Mouse (Mus musculus): ENCODE results near the gene Cdc42bpg. TPM values are rescaled to one million over a fixed set of nuclear protein-coding genes. Genes with fewer than 3 reads are reported as not detected.
A peak's percentile ranks its signal among the peaks of the same experiment; 100 is the strongest.
"Not testable (repeated sequence)": the region's sequence is repeated elsewhere in the genome, so short reads cannot be mapped to it uniquely, and the experiment has no call there.

Cdc42bpg gene
- polyA plus RNA-seq, 1 experiment from 2014 or later, result 0.43 TPM

DNA sequence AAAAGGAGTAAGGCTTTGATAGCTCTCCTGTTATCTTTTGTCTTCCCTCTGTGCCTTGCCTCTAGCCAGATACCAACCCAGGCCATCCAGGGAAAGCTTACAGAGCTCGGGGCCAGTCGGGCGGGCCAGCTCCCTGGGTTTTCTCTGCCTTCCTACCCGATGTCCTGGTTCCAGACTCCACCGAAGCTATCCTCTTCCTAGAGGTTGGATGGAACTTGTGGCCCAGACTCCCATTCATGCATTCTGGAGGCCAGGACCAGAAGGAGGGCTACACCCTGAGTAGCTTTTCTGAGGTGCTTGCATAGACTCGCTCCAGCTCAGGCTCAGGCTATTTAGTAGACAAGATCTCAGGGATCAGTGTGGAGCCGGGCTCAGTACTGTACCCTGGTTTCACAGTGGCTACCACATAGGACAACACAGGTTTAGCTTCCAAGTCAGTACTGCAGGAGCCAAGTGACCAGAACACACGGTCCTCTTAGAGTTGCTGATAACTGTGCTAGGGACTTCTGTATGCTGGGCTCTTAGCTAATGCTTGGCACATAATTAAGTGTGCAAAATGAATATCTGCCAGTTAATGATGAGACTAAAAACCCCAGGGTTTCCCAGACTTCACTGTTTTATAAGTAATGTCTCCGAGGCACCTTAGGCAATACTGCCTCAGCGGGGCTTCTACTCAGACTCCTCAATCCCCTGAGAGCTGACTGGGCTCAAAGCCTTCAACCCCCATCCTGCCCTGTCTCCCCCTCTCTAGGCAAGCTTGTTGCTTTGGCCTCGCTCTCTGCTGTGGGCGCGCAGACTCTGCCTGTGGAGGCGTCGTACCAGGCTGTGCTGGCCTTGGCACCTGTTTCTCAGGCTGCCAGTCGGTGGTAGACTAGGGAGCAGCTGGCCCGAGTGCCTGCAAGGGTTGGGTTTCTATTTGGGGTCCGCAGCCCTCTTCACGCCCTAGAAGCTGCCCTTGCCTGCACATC, 19.5 kb upstream of the Cdc42bpg start:
- Histone ChIP-seq H3K27me3 (ENCODE audit: control insufficient read depth, insufficient read depth, low read length) (no peaks in the 10 kb centered on the region), H3K9ac (replicated peaks; ENCODE audit: low read length) (no peak overlapping the region), H3K4me3 (ENCODE audit: low read depth, low read length) (no peak overlapping the region), H3K36me3 (replicated peaks; ENCODE audit: control insufficient read depth, insufficient read depth, low read depth, low read length) (no peaks in the 10 kb centered on the region; the same call in none of the 2 replicates), H3K9me3 (replicated peaks; ENCODE audit: control insufficient read depth, low read length) (no peaks in the 10 kb centered on the region), H3K4me1 (ENCODE audit: control insufficient read depth, insufficient read depth, low read length) (no peaks in the 10 kb centered on the region), H3K4me2 (ENCODE audit: low read depth, low read length) (no peak overlapping the region), H3K27ac (replicated peaks; ENCODE audit: low read depth, low read length) (0 out of 2 replicates have a peak overlapping the region, but pooled peaks have one; percentile 8)
- WGBS, result 91% methylated on average over 19 of the region's 19 CpGs
- ATAC-seq (replicated peaks; ENCODE audit: insufficient number of reproducible peaks, low FRiP score, low TSS enrichment, low read depth) (no peak), DNase-seq (ENCODE audit: low spot score) (no peak)

DNA sequence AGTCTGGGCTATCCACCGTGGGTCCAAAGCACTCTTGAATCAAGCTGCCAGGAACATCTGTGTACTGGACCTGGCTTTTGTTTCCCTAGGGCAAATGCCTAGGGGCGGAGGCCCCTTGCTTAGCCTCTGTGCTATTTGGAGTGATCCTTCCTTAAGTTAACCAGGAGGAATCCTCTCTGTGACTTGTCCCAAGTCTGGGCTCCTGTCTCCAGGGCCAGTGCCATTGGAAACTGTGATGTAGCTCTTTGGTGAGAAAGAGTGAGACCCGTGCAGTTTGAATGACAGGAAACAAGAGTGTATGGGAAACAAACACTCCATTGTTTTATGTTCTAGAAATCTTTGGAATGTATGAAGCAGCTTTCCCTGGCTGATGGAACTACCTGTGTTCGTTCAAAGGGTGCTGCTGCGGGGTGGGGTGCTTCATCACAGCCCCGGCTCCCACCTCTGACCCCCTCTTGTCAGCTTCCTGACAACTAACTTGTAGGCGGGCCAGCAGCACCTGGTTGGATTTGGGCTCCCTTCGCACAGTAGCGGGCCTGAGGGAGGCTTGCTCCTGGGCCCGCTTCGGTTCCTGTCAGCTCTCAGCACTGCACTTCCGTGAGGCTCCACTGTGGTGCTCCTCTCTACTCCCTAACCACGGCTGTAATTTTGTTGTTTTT, 17.9 kb upstream of the Cdc42bpg start:
- Histone ChIP-seq H3K4me3 (ENCODE audit: low read depth, low read length) (no peak overlapping the region), H3K4me2 (ENCODE audit: low read depth, low read length) (no peak overlapping the region), H3K4me1 (ENCODE audit: control insufficient read depth, insufficient read depth, low read length) (no peaks in the 10 kb centered on the region), H3K9ac (replicated peaks; ENCODE audit: low read length) (no peak overlapping the region; the same call in 1 of the 2 replicates), H3K36me3 (replicated peaks; ENCODE audit: control insufficient read depth, insufficient read depth, low read depth, low read length) (no peaks in the 10 kb centered on the region; the same call in none of the 2 replicates), H3K27ac (replicated peaks; ENCODE audit: low read depth, low read length) (no peak overlapping the region; the same call in 1 of the 2 replicates), H3K27me3 (ENCODE audit: control insufficient read depth, insufficient read depth, low read length) (no peaks in the 10 kb centered on the region), H3K9me3 (replicated peaks; ENCODE audit: control insufficient read depth, low read length) (no peaks in the 10 kb centered on the region)
- WGBS, result 64% methylated on average over 13 of the region's 13 CpGs
- DNase-seq (ENCODE audit: low spot score) (no peak), ATAC-seq (replicated peaks; ENCODE audit: insufficient number of reproducible peaks, low FRiP score, low TSS enrichment, low read depth) (no peak)

DNA sequence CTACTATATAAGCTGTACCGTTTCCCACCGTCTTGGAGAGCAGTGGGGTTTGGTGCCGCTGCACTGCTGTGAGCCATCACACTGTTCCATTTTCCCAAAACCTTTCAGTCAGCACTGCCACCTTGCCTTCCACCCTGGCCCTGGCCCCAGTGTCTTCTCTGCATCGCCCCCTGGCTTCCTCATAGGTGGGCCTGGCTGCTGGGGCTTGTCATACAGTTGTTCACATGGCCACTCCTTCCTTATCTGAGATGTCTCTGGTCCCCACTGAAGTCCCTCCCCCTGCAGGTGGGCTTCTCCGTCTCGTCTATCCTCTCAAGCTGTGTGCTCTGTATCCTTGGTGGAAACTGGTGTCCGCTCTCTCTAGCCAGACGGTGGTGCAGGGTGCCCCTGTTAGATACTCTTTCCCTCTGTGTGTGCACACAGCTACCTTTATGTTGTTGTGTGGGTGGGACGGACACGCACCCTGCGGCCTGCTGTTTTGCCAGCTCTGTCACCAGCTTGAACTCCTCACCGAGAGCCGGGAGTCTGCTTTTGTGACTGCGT, 16.5 kb upstream of the Cdc42bpg start:
- no peak for ATAC-seq (replicated peaks; ENCODE audit: insufficient number of reproducible peaks, low FRiP score, low TSS enrichment, low read depth)
- Histone ChIP-seq H3K27ac (replicated peaks; ENCODE audit: low read depth, low read length) (no peak overlapping the region), H3K4me2 (ENCODE audit: low read depth, low read length) (no peak overlapping the region), H3K4me1 (ENCODE audit: control insufficient read depth, insufficient read depth, low read length) (no peaks in the 10 kb centered on the region), H3K27me3 (ENCODE audit: control insufficient read depth, insufficient read depth, low read length) (no peaks in the 10 kb centered on the region), H3K4me3 (ENCODE audit: low read depth, low read length) (no peak overlapping the region), H3K9me3 (replicated peaks; ENCODE audit: control insufficient read depth, low read length) (no peaks in the 10 kb centered on the region), H3K36me3 (replicated peaks; ENCODE audit: control insufficient read depth, insufficient read depth, low read depth, low read length) (no peaks in the 10 kb centered on the region; the same call in 1 of the 2 replicates), H3K9ac (replicated peaks; ENCODE audit: low read length) (no peak overlapping the region)
- WGBS, result 90% methylated on average over 14 of the region's 14 CpGs
- DNase-seq (ENCODE audit: low spot score), result no peak

DNA sequence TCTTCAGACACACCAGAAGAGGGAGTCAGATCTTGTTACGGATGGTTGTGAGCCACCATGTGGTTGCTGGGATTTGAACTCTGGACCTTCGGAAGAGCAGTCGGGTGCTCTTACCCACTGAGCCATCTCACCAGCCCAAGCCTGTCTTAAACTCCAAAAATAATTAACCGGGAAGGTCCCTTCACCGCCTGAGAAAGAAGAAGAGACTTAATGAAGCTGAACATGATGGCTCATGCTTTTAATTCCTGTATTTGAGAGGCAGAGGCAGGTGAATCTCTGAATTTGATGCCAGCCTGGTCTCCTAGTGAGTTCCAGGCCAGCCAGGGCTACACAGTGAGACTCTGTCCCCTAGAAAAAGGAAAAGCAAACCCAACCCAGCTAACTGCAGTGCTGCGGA, 15.5 kb upstream of the Cdc42bpg start:
- not testable (repeated sequence) for H3K36me3 ChIP-seq (replicated peaks; ENCODE audit: control insufficient read depth, insufficient read depth, low read depth, low read length); H3K4me3 ChIP-seq (ENCODE audit: low read depth, low read length); ATAC-seq (replicated peaks; ENCODE audit: insufficient number of reproducible peaks, low FRiP score, low TSS enrichment, low read depth); DNase-seq (ENCODE audit: low spot score); H3K9ac ChIP-seq (replicated peaks; ENCODE audit: low read length); H3K4me2 ChIP-seq (ENCODE audit: low read depth, low read length); H3K4me1 ChIP-seq (ENCODE audit: control insufficient read depth, insufficient read depth, low read length); H3K9me3 ChIP-seq (replicated peaks; ENCODE audit: control insufficient read depth, low read length); H3K27ac ChIP-seq (replicated peaks; ENCODE audit: low read depth, low read length); H3K27me3 ChIP-seq (ENCODE audit: control insufficient read depth, insufficient read depth, low read length)
- WGBS, result 97% methylated on average over 5 of the region's 6 CpGs

DNA sequence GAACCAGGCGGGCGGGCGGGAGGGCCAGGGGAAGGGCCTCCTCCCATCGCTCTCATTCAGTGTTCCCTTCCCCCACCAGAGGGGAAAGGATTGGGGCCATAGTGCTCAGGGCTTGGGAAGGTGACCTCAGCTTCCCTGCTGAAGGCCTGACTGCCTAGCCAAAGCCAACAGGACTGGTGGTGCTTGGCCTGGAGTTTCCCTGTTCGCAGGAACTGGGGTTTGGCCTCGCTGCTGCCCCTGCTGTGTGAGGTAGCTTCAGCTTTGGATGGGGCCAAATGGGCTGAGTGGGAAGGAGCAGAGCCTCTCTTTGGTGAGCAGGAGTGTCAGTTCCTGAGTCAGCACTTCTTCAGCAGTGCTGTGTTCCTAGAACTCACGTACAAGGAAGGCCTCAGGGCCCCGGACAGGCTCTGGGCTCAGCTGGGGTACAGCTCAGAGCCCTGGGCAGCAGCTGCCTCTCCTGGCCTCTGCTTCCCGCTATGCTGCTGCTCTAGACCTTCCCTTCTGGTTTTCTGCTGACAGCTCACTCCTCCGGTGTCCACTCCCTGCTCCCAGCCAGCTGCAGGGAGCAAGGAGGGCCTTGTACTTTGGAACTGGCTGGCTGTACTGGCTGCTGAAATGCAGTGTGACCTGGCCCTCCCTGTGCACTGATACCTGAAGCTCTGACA, 15.0 kb upstream of the Cdc42bpg start:
- no peak overlapping the region for H3K4me2 ChIP-seq (ENCODE audit: low read depth, low read length)
- WGBS, result 81% methylated on average over 10 of the region's 10 CpGs
- H3K27me3 ChIP-seq (ENCODE audit: control insufficient read depth, insufficient read depth, low read length), result no peaks in the 10 kb centered on the region
- no peaks in the 10 kb centered on the region for H3K4me1 ChIP-seq (ENCODE audit: control insufficient read depth, insufficient read depth, low read length)
- ATAC-seq (replicated peaks; ENCODE audit: insufficient number of reproducible peaks, low FRiP score, low TSS enrichment, low read depth) (no peak), DNase-seq (ENCODE audit: low spot score) (no peak)
- no peaks in the 10 kb centered on the region for H3K9me3 ChIP-seq (replicated peaks; ENCODE audit: control insufficient read depth, low read length)
- H3K4me3 ChIP-seq (ENCODE audit: low read depth, low read length), result no peak overlapping the region
- peaks cover 3% of the 10 kb centered on the region for H3K36me3 ChIP-seq (replicated peaks; ENCODE audit: control insufficient read depth, insufficient read depth, low read depth, low read length)
- H3K27ac ChIP-seq (replicated peaks; ENCODE audit: low read depth, low read length), result no peak overlapping the region
- no peak overlapping the region for H3K9ac ChIP-seq (replicated peaks; ENCODE audit: low read length)

DNA sequence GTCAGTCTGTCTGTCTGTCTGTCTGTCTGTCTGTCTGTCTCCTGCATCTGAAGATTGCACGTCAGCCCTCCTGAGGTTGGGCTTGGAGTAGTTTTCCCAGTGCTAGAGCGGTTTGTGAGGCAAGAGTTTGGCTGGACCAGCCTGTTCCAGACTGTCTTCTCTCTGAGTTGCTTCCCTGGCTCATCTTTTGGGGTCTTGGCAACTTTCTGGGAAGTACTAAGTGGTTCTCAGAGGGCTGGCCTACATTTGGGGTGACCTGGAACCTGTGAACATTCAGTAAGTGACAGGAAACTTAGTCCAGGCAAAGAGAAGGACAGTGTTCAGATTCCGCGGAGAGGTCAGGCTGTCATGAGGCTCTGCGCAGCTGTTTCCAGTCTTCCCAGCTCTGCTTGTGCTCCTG, 14.0 kb upstream of the Cdc42bpg start:
- Histone ChIP-seq H3K9ac (replicated peaks; ENCODE audit: low read length) (no peak overlapping the region), H3K9me3 (replicated peaks; ENCODE audit: control insufficient read depth, low read length) (no peaks in the 10 kb centered on the region), H3K27me3 (ENCODE audit: control insufficient read depth, insufficient read depth, low read length) (no peaks in the 10 kb centered on the region), H3K4me2 (ENCODE audit: low read depth, low read length) (no peak overlapping the region), H3K4me3 (ENCODE audit: low read depth, low read length) (no peak overlapping the region), H3K4me1 (ENCODE audit: control insufficient read depth, insufficient read depth, low read length) (no peaks in the 10 kb centered on the region), H3K36me3 (replicated peaks; ENCODE audit: control insufficient read depth, insufficient read depth, low read depth, low read length) (peaks cover 3% of the 10 kb centered on the region), H3K27ac (replicated peaks; ENCODE audit: low read depth, low read length) (no peak overlapping the region)
- DNase-seq (ENCODE audit: low spot score) (no peak), ATAC-seq (replicated peaks; ENCODE audit: insufficient number of reproducible peaks, low FRiP score, low TSS enrichment, low read depth) (no peak)
- 88% methylated on average over 5 of the region's 5 CpGs for WGBS

DNA sequence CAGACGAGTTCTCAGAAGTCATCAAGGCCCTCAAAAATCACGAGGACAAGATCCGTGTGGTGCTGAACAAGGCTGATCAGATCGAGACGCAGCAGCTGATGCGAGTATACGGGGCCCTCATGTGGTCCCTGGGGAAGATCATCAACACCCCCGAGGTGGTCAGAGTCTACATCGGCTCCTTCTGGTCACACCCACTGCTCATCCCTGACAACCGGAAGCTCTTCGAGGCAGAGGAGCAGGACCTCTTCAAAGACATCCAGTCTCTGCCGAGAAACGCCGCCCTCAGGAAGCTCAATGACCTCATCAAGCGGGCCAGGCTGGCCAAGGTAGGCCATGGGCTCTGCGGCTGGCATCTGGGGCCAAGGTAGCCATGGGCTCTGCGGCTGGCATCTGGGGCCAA, 12.0 kb upstream of the Cdc42bpg start:
- no peak overlapping the region for H3K27ac ChIP-seq (replicated peaks; ENCODE audit: low read depth, low read length)
- H3K4me1 ChIP-seq (ENCODE audit: control insufficient read depth, insufficient read depth, low read length), result no peaks in the 10 kb centered on the region
- 95% methylated on average over 17 of the region's 17 CpGs for WGBS
- ATAC-seq (replicated peaks; ENCODE audit: insufficient number of reproducible peaks, low FRiP score, low TSS enrichment, low read depth) (no peak), DNase-seq (ENCODE audit: low spot score) (no peak)
- no peak overlapping the region for H3K9ac ChIP-seq (replicated peaks; ENCODE audit: low read length)
- no peaks in the 10 kb centered on the region for H3K9me3 ChIP-seq (replicated peaks; ENCODE audit: control insufficient read depth, low read length)
- no peak overlapping the region for H3K4me2 ChIP-seq (ENCODE audit: low read depth, low read length)
- H3K4me3 ChIP-seq (ENCODE audit: low read depth, low read length), result no peak overlapping the region
- H3K36me3 ChIP-seq (replicated peaks; ENCODE audit: control insufficient read depth, insufficient read depth, low read depth, low read length), result peaks cover 12% of the 10 kb centered on the region
- H3K27me3 ChIP-seq (ENCODE audit: control insufficient read depth, insufficient read depth, low read length), result no peaks in the 10 kb centered on the region

Measured in embryonic facial prominence, embryonic 11.5 days (tissue).